Mouse (Mus musculus) layer of hippocampus, adult 8-10 months (tissue): ENCODE results near the gene Cebpa. TPM values are rescaled to one million over a fixed set of nuclear protein-coding genes. Genes with fewer than 3 reads are reported as not detected.
A peak's percentile ranks its signal among the peaks of the same experiment; 100 is the strongest.

Experiments used
- DNase-seq, 2 experiments: peaks; one replicate each; pipeline ENCODE4 v3.0.0; 2022; ENCODE audit warnings: low spot score in 2 of 2
- total RNA-seq, 4 experiments: library from RNA; stranded (reverse); gene quantifications; 2 replicates each; pipeline ENCODE4 v1.2.4; 2022

Cebpa gene
- total RNA-seq: 10 to 100 TPM; 15.4 to 55.7 (median 30.3) TPM

DNA sequence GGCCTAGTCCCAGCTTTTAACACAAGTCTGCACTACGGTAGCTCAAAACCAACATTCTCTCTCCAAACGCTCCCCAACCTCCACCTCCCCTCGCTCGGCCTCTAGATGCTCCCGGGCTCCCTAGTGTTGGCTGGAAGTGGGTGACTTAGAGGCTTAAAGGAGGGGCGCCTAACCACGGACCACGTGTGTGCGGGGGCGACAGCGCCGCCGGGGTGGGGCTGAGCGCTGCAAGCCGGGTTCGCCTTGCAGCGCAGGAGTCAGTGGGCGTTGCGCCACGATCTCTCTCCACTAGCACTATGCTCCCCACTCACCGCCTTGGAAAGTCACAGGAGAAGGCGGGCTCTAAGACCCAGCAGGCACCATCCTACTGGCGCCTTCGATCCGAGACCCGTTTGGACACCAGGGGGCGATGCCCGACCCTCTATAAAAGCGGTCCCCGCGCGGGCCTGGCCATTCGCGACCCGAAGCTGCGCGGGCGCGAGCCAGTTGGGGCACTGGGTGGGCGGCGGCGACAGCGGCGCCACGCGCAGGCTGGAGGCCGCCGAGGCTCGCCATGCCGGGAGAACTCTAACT lies at the start of gene Cebpa:
Gene Cebpa, plus strand, starts transcription at position 453 of the 573 bp plus-strand sequence.
- DNase-seq: peak; percentile 88 to 92

- no peak for DNase-seq
Observed at GRCm38 (mm10) chr7:35076645-35077044, 42.4 kb upstream of the Cebpa start.

DNA sequence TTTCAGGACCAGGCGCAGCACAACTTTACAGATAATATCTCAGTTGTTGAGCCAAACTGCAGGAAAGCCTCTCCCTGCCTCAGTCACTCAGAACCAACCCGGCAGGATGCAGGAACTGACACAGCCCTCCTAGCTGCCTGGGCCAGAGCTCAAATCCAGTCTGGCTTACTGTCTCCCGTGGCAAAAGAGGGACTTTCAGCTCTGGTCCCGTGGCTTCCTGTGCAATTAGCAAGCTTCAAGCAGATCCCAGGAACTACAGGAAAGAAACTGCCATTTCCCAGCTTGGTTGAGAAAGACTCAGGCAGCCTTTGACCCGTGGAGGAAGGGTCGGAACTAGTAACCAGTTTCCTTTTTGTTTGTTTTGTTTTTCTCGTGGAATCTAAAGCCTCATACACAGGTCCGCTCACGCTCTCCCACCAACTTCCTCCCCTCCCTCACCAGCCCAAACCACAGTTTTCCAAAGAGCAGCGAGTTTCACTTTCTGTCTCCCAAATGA lies 38.2 kb upstream of the Cebpa start:
- DNase-seq: no peak

GRCm38 (mm10) chr7:35081406-35082104 lies 37.5 kb upstream of the Cebpa start:
- no peak for DNase-seq

- no peak for DNase-seq
Observed at GRCm38 (mm10) chr7:35084565-35085360, 34.3 kb upstream of the Cebpa start.

DNA sequence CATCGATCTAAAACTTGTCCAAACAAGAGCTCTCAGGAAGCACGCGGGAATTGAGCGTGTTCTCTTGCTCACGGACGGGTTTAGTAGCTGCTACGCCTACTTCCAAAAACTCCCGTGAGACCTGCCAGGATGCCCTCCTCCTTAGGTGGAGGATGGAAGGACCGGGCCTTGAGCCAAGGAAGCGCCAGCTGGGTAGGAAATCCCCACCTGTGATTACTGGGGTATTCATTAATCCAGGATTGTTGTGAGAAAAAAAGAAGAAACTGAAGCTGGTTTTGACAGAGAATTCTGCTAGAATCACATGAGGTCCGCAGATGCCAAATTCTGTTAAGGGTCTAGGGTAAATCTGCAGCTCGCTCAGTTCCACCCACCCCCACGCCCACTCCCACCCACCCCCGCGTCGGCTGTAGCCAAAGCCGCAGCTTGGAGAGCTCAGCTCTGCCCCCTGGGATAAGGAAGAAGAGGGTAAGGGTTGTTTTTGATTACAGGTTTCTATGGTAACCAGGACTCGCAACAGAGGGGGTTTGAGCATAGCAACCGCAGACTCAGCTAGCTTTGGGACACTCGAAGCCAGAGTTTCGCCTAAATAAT lies 32.7 kb upstream of the Cebpa start:
- peak; percentile 40 to 43 for DNase-seq

- DNase-seq: no peak
Observed at GRCm38 (mm10) chr7:35090550-35090949, 28.5 kb upstream of the Cebpa start.

GRCm38 (mm10) chr7:35094975-35095678 lies 24.0 kb upstream of the Cebpa start:
- DNase-seq: no peak

GRCm38 (mm10) chr7:35098777-35099176 lies 20.3 kb upstream of the Cebpa start:
- DNase-seq: no peak

GRCm38 (mm10) chr7:35099528-35099927 lies 19.6 kb upstream of the Cebpa start:
- DNase-seq: no peak

- no peak for DNase-seq
Observed at GRCm38 (mm10) chr7:35106614-35107013, 12.5 kb upstream of the Cebpa start.

- no peak for DNase-seq
Observed at GRCm38 (mm10) chr7:35107630-35108029, 11.5 kb upstream of the Cebpa start.

- DNase-seq: no peak
Observed at GRCm38 (mm10) chr7:35108046-35108445, 11.0 kb upstream of the Cebpa start.

- DNase-seq: no peak
Observed at GRCm38 (mm10) chr7:35108663-35109062, 10.4 kb upstream of the Cebpa start.

DNA sequence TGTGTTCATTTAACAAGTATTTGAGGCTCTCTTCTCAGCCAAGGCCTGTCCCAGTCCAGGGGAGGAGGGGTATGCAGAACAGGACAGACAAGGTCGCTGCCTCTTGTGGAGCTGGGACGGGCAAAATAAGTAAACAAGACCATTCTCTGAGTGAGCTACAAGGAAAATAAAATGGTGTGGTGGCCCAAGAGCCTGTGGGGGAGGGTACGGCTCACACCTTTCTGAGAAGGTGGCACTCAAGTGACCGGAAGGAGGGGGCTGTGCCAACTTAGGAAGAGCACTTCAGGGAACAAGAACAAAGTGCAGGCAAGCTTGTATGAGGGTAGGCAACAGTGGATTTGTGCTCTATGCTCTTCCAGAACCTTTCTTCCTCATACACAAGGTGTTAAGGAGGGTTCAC lies 6.0 kb upstream of the Cebpa start:
- DNase-seq: no peak

GRCm38 (mm10) chr7:35113721-35114120 lies 5.4 kb upstream of the Cebpa start:
- no peak for DNase-seq

DNA sequence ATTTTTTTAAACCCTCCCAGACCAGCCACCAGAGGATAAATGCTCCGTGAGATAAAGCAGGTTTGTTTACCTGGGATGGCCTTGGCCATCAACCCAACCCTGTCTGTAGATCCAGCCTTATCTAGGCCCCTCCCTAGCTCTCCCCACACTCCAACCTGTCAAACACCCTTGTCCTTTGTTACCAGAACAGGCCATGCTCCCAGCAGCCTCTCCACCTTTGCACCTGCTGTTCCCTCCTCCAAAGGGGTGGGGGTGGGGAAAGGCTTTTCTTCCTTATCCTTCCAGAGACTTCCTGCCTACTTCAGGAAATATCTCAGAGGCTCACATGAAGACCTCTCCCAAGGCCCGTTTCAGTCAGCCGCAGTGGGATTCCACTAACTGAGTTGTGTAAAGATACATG lies 2.6 kb upstream of the Cebpa start:
- DNase-seq: no peak

DNA sequence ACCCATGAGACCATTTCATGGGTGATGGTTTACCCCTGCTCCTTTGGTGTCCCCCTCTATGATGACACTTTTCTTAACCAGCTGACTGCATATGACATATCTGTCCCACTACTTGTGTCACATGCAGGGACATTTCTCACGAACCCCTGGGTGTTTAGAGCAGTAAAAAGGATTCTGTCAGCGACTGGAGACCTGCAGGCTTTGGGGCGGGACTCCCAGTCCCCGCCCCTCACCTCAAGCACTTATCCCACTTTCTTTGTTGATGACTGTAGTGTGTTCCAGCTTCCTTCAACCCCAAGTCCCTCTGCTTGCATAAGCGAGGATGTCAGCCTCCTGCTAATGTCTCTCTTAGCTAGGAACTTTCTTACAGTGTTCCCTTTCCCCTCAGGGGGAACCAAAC lies 2.0 kb upstream of the Cebpa start:
- no peak for DNase-seq

GRCm38 (mm10) chr7:35117761-35118098 lies 1.4 kb upstream of the Cebpa start:
- no peak for DNase-seq

GRCm38 (mm10) chr7:35118099-35118781 lies 853 bp upstream of the Cebpa start:
- DNase-seq: peak in 1 of 2 experiments; percentile 60
